Mouse (Mus musculus) gastrocnemius, postnatal 25 days (tissue): ENCODE results near the gene Frs3. TPM values are rescaled to one million over a fixed set of nuclear protein-coding genes. Genes with fewer than 3 reads are reported as not detected.
A peak's percentile ranks its signal among the peaks of the same experiment; 100 is the strongest.
"Not testable (repeated sequence)": the region's sequence is repeated elsewhere in the genome, so short reads cannot be mapped to it uniquely, and the experiment has no call there.

Experiments used
- DNase-seq: peaks from one replicate; pipeline ENCODE4 v3.0.0; 2022
- long read RNA-seq, 2 experiments: library from polyadenylated mRNA; stranded (forward); transcript quantifications; one replicate each; pipeline ENCODE4 v2.0.0; 2021
- total RNA-seq, 2 experiments: library from RNA; stranded (reverse); gene quantifications; 1 replicate in 1 of 2; 2 replicates in 1 of 2; pipeline ENCODE4 v1.2.3; 2021

The Frs3 gene
- total RNA-seq: 1 to 10 TPM; 3.9 to 4.0 TPM
- long read RNA-seq, experiment 1, partial matches to known transcripts: 0 of 2 reads
- long read RNA-seq, experiment 1, other reads (novel, unspliced or antisense): 0 of 2 reads
- long read RNA-seq, experiment 2, partial matches to known transcripts: 0 of 4 reads
- long read RNA-seq, experiment 2, other reads (novel, unspliced or antisense): 1 of 4 reads

- peak; percentile 67 for DNase-seq
Measured at GRCm38 (mm10) chr17:47688608-47689575, at the start of gene Frs3. Gene Frs3, plus strand, starts transcription at chr17:47689030.

- DNase-seq: no peak
Measured at GRCm38 (mm10) chr17:47642992-47643391, 45.8 kb upstream of the Frs3 start.

GRCm38 (mm10) chr17:47646683-47647082, 42.1 kb upstream of the Frs3 start:
- DNase-seq: peak; percentile 42

GRCm38 (mm10) chr17:47648966-47649365, 39.9 kb upstream of the Frs3 start:
- no peak for DNase-seq

- DNase-seq: no peak
Measured at GRCm38 (mm10) chr17:47651953-47652352, 36.9 kb upstream of the Frs3 start.

GRCm38 (mm10) chr17:47654346-47654745, 34.5 kb upstream of the Frs3 start:
- not testable (repeated sequence) for DNase-seq

GRCm38 (mm10) chr17:47655697-47656096, 33.1 kb upstream of the Frs3 start:
- no peak for DNase-seq

- DNase-seq: no peak
Measured at GRCm38 (mm10) chr17:47657901-47658300, 30.9 kb upstream of the Frs3 start.

GRCm38 (mm10) chr17:47658741-47659243, 30.0 kb upstream of the Frs3 start:
- DNase-seq: no peak

GRCm38 (mm10) chr17:47663009-47663713, 25.7 kb upstream of the Frs3 start:
- no peak for DNase-seq

- DNase-seq: no peak
Measured at GRCm38 (mm10) chr17:47664474-47664873, 24.4 kb upstream of the Frs3 start.

- DNase-seq: no peak
Measured at GRCm38 (mm10) chr17:47669166-47669565, 19.7 kb upstream of the Frs3 start.

- DNase-seq: no peak
Measured at GRCm38 (mm10) chr17:47671988-47672310, 16.9 kb upstream of the Frs3 start.

- DNase-seq: peak; percentile 78
Measured at GRCm38 (mm10) chr17:47672311-47673111, 16.3 kb upstream of the Frs3 start.

- no peak for DNase-seq
Measured at GRCm38 (mm10) chr17:47676581-47676980, 12.2 kb upstream of the Frs3 start.

GRCm38 (mm10) chr17:47678238-47678637, 10.6 kb upstream of the Frs3 start:
- DNase-seq: no peak

- DNase-seq: no peak
Measured at GRCm38 (mm10) chr17:47678702-47679101, 10.1 kb upstream of the Frs3 start.

GRCm38 (mm10) chr17:47682836-47683235, 6.0 kb upstream of the Frs3 start:
- DNase-seq: no peak

GRCm38 (mm10) chr17:47687409-47688343, 1.2 kb upstream of the Frs3 start:
- peak; percentile 92 for DNase-seq

GRCm38 (mm10) chr17:47688344-47688607, 554 bp upstream of the Frs3 start, which contains the start of gene Tomm6:
Gene Tomm6, minus strand, starts transcription at chr17:47688386.
- no peak for DNase-seq

- DNase-seq: no peak
Measured at GRCm38 (mm10) chr17:47689894-47690293, 1.1 kb downstream of the Frs3 start.
